Mouse (Mus musculus) ZHBTc4 (cell line): Measurements from ENCODE around the gene Itga4.

Source experiments
- DNase-seq: peaks from one replicate; pipeline ENCODE4 v3.0.0-alpha.2; 2011; ENCODE audit warnings: low read depth, low spot score

The Itga4 gene

DNA sequence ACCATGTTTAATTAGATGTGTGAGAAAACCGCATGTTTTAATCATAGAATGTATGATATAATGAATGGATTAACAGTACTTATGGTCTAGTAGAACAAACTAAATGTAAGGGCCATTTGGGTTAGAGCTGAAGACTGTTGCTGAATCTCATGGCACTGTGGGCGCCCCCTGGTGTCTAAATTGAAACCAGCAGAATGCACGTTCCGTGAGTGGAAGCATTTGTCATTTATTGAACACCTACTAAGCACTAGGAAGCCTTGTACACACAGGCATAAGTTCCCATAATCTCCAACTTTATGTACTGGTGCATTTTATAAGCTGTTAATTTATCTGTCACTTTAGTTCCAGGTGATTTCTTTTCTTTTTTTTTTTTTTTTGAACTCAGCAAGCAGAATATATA, 10.4 kb downstream of the Itga4 start:
- DNase-seq, result peak; percentile 70

DNA sequence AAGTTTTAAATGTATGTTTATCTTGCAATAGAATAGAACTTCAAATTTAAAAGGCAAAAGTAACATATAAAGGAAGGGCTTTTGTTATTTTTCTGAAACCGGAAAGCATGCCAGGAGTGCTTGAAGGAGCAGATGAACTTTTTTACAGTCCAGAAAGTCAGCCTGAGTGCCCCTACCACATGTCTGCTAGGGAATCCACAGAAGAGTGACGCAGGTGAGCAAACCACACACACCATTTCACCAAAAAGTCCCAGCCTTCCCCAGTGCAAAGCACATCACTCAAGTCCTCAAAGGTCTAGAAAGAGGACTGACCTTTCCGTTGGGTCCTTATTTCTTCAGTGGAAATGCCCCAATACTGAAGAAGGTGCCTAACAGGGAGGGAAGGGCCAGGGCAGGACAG, 11.3 kb downstream of the Itga4 start:
- DNase-seq, result no peak

DNA sequence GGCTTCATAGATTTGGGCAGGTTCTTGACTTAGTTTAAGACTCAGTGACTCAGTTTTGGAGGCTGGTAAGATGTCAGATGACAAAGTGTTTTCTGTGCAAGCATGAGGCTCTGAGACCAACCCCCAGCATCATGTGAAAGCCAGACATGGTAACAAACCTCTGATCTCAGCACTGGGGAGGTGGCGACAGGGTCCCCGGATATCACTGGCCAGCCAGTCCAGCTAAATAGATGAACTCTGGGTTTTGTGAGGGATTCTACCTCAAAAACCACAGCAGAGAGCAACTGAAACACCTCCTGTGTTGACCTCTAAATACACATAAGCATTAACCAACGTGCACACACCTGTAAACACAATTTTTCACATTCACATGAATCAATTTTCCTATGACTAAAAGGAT, 12.0 kb downstream of the Itga4 start:
- DNase-seq, result no peak

DNA sequence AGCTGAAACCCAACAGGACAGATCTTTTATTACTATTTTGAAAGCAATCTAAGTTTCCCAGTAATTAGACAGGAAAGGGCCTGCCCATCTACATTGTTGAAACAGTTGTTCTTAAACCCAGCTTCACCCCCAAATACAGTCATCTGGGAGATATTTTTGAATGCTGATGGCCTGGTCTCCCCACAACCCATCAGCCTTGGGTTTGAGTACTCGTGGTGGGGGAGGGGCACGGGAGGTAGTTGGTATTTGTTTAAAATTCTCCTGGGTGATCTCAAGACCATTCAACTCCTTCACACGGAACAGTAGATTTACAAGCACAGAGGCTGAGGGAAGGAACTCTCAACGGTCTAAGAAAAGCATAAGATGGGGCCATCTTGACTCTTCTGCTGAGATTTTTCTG, 13.6 kb downstream of the Itga4 start:
- no peak for DNase-seq

DNA sequence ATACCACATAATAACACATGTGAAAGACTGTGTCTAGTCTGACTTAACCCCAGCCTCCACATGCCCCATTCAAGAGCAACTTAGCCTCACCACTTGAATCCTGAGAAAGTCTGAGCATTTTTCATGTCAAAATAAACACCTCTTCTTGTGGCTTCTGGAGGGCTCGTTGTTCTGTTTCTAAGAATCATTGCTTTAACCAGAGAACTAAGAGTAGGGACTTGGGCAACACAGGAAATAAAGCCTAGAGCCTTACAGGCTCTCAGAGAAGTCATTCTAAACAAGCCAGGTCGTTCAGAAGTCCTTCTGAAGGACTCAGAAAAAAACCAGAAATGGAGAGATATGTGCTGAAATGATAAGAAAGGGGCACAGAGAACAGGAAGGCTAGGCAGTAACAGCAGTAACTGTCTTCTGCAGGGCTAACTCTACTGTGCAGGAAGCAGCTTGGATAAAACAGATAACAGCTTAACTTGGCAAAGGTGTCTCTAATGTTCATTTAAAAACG, 14.9 kb downstream of the Itga4 start:
- no peak for DNase-seq

DNA sequence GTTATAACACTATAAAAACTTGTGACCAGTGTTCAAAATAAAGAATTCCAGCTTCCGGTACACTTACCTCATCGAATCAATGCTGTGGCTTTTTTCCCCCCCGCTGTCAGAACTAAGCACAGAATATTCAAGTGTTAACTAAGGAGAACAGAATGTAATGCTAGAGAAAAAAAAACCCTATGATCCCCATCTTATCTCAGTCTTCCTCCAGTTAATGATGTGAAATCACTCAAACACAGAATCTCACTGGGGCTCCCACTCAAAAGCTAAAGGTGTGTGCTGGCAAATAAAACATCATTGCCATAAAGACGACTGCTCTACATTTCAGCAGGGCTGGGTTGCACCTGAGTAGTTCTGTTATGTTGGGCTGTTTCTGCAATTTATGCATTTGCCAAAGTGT, 16.6 kb downstream of the Itga4 start:
- no peak for DNase-seq

DNA sequence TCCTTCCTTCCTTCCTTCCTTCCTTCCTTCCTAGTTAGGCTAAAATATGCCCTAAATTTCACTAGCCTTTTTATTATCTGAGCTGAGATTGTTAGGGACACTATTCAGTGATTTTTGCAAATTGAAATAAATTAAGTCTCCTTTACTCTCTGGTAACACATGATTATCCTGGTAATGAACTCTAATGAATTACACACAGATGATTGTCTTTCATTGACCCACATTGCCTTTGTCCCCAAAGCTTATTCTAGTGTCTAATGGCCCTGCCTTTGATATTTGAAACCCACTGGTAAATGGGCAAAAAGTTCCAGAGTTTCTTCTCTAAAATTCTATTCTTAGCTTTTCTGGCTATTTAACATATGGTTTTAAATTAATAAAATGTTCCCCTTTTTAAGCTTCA, 23.4 kb downstream of the Itga4 start:
- no peak for DNase-seq

DNA sequence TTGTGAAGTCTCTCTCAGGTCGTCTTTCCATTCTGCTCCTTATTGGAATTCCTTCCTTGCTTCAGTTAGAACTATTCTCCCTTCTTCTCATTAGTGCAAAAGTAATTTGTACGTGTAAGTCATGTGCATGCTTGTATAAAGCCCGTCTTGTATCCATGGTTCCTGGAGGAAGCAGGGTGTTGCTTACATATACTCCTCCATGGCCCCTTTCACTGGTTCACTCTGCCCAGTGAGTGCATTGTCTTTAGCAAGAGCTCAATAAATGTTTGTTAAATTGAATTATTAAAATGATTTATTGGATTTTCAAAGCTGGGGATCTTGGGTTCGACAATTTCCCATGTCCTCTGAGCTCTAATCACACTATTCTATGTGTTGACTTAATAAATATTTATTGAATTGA, 29.0 kb downstream of the Itga4 start:
- DNase-seq, result no peak

DNA sequence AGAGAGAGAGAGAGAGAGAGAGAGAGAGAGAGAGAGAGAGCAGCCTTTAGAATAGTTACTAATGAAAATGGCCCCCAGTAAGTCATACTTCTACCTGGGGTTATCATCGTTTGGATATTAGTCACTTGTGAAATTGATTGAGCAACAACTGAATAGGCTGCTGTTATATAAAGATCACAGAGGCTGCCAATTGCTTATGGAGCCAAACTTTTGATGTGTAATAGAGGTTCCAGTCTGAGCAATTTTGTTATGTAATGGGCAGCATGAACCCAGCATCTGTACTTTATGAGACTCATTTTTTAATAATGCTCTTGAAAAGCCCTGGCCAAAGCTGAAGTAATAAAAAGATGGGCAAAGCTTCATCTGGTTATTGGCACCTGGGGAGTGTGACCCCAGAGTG, 34.9 kb downstream of the Itga4 start:
- no peak for DNase-seq

DNA sequence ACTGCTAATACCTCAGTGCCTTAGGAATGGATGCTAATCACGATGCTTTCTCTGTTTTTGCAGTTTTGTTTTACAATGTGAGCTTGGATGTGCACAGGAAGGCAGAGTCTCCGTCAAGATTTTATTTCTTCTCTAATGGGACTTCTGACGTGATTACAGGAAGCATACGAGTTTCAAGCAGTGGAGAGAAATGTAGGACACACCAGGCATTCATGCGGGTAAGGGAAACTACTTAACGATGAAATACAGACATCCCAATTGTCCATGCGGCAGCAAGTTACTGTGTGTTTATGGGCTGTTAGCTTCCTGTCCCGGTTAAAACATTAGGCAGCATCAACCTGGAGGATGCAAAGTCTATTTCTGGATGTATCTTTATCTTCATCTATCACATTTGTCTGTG, 36.7 kb downstream of the Itga4 start:
- no peak for DNase-seq

DNA sequence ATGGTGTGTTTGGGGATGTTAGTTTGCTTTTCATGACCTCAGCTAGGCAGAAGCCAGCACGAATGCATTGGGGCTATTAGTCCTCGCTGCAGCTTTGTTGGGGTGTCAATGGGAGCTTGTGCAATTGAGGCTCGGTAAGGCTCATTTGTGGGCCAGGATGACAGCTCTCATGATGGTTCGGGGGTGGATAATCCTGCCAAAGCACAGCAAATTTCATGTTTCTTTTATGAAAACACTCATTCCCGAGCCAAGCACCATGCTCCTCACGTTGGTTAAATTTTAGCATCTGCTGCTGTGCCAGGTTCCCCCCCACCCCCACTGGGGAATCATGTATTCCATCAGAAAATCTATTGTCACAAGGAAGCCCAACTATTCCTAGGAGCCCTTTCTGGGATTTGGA, 37.2 kb downstream of the Itga4 start:
- DNase-seq, result no peak

DNA sequence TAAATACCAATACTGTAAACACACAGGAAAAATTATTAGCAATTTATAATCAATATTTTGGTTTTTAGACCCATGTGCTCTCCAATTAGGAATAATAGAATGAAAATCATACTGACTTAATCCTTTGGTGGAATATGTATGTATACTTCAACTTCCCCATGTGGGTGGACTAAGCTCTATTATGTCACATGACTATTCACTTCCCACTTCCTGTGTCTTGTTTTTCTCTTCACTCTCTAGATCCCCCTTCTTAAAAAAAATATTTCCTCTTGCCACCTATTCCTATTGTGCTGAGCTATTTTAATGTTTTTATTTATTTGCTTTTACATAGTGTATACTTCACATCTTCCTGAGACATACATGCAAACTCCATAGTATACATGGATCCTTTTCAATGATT, 47.2 kb downstream of the Itga4 start:
- no peak for DNase-seq

DNA sequence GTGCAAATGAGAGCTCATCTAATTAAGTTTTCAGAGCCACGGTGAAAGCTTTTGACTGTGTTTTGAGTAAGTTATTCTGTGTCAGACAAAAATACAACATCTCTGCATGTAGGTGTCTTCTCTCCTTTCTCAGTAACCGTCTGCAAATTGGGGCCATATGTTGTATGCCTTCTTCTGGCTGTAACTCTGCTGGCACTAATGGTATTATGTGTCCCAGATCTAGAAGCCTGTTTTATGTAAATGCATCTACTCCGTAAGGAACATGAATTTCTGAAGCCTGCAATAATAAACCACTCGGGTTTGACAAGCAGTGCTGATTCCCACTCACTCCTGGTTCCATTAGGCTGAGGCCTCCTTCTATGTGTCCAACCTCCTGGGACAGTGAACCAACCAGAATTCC, 52.3 kb downstream of the Itga4 start:
- DNase-seq, result no peak

DNA sequence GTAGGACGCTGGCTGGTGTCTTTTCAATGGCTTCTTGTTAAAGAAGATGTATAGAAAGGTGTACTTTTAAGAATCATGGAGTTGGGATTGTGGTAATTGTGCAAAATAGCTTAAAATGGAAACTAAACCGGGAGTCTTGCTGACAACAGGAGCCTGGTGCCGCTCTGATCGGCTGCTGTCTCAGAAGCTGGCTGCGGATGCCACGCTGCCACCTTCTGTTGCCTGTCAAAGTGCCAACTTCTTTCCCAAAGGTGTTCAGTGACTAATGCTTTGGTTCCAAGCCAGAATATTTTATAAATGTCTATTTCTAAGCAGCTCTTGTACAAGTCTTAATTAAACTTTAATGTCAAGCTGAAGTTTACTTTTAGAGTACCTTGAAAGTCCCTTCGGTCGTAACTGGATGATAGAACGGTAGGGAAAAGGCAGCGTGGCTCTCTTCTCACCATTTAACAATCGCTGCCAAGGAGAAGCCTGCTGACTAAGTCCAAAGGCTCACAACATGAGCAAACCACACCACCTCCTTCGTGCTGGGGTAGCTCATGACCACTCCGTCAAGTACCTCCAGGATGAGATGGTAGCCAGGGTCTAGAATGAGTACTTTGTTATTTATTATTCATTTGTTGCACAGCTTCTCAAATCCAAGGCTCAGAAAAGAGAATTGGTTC, 54.4 kb downstream of the Itga4 start:
- no peak for DNase-seq

DNA sequence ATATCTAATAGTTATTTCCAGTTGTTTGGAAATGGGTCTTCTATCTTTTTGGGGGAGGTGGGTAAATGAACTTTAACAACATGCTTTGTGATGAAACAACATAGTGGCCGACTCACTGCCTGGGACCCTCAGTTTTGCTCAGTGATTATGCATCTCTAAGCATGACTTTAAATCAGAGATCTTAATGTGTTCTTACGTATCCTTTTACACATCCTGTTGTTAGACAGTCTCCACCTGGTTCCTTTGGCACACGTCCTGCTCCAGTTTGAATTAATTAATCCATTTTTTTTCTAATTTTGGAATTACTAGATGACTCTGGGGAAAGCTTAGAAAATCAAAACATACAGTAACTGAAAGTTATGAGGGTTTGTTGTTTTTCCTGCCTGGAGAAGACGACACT, 57.3 kb downstream of the Itga4 start:
- no peak for DNase-seq

DNA sequence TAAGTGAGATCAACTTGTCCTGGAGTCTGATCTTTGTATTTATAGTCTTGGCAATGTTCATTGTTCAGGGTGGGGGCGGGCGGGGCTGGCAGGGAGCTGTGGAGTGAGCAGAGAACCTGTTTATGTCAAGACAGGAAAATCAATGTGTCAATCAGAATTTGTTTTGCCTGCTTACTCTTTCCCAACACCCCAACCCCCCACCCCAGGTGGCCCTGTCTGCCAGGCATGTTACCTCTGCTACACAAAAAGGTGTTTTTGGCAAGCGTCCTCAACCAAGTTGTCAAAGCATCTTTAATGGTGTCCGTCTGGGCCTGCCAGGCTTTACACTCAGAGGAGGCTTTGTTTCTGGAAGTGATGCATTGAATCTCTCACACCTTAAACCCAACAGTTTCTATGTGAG, 59.9 kb downstream of the Itga4 start:
- no peak for DNase-seq

DNA sequence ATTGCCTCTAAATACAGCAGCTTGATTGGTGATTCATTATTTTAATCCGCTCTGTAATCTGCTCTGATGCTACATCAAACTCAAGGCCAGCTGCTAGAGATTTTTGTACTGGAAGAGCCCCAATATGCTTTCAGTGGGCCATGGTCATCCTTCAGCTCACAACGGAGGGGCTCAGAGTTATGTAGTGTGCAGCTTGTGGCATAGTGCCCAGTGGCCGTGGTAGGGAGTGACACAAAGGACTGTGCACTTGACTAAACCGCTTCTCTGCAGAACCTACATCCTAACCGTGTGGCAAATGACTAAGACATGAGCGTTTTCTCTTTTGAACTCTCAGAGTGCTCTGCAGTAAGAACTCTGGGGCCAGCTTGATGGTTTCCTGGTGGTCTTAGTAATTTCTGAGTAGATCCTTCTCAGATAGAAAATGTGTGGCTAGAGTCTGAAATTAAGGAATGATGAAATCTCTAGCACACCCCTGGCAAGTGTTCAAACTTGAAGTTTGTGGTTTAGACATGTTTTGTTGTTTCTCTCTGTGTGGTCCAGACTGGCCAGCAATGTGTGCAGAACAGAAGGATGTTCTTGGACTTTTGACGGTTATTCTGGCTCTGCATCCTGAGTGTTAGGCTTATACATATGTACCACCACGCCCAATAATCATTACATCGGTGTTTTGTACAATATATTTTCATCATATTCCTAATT, 61.1 kb downstream of the Itga4 start:
- no peak for DNase-seq

DNA sequence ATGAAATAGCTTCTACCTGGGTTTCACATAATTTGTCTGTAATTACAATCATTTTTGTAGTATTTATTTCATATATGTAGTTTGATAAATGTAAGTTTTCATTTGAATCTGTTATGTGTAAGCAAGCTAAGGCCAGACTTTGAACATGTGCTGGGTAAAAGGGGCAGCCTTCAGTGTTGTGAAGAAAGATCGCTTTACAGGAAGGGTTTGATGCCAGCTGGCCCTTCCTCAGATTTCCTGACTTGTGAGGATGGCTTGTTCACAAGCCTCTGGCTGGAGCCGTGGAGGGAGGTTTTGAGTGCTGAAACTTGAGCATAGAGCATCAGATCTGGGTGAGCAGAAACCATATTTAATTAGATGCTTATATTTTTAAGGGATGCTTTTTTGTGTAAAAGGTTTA, 72.9 kb downstream of the Itga4 start:
- no peak for DNase-seq

DNA sequence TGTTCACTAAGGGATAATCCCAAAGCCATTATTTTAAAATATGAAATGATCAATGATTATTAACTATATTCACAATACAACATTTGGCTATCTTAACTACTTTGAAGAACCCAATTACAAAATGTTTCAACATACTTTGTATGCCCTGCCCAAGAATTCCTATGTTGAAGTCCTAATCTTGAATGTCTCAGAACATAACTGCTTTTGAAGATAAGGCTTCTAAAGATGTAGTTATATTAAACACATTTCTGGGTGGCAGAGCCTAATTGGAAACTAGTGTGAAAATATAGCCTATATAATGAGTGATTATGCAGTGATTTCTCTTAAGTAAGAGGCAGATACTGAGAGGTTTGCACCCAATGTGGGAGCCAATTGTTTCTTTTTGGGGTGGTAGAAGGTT, 79.4 kb downstream of the Itga4 start:
- no peak for DNase-seq

DNA sequence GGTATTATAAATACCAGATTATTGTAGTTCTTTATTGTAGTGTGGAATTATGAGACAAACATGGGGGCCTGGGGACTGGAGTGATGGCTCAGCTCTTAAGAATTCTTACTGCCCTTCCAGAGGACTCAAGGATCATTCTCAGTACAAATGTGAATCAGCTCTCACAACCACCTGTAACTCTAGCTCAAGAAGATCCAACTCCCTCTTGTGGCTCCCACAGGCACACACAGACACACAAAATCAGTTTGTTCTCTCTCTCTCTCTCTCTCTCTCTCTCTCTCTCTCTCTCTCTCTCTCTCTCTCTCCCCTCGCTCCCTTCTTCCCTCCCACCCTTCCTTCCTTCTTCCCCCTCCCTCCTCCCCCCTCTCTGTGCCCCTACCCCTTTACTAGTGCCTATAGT, 80.9 kb downstream of the Itga4 start:
- DNase-seq, result no peak

DNA sequence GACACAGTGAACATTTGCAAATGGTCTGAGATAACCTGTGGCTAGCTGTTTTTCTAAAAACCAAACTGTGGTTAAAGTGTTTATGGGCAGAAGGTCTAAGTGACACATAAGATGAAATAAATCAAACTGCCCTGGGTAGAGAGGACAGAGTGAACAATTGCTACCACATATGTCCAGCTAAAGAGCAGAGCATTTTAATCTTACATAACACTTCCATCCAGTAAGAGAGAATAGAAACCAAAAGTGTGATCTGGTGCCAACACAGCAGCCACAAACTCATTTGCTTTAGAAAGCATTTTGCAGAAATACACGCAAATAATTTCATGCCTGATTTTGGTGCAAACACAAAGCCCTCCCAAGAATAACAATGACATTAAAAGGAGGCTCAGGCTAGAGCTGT, 83.8 kb downstream of the Itga4 start:
- no peak for DNase-seq

DNA sequence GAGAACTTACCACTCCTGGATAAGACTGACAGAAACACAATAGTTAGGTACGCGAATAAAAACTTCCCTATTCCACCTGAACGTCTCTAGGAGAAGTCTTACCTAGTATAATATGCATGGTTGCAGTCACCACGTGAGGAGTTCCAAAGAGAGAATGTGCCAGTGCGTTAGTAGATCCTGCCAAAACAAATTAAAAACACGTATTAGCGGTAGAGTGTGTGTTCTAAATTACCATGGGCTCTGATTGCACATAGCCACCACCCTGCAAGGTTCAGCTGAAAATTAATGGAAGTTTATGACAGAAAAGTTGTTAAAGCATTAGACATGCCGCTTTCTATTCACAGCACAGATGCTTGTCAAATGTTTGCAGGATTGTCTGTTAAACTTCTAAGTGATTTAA, 87.9 kb downstream of the Itga4 start:
- DNase-seq, result no peak
